Mouse (Mus musculus) heart, adult 11 months (tissue): ENCODE data around the gene Gak.

Experiments
- DNase-seq: peaks from one replicate; pipeline ENCODE4 v3.0.0; 2022

The Gak gene

GRCm38 (mm10) chr5:108599923-108600322, 29.6 kb downstream of the Gak start:
- DNase-seq, result no peak

DNA sequence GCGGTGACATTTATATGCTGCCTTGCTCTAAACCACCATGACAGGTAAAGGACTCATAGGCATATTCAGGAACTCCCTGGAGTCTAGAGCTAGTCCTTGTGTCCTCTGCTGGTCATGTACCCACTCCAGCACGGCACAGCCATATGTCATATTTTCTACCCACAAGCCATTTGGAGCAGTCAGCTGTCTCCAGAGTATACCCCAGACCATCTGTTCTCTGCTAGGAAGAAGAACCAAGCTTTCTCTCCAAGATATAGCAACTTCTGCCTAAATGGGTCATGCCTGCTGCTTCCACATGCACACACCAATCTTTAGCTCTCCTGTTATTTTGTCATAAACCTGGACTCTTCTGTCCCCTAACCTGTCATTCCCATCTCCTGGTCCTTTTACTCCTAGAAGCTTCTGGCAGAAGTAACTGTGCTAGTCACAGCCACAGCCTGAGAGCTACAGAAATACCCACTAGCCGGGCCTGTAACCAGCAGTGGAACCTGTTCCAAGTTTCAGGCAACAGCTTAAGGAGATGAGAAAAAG, 48.1 kb downstream of the Gak start:
- peak; percentile 77 for DNase-seq

DNA sequence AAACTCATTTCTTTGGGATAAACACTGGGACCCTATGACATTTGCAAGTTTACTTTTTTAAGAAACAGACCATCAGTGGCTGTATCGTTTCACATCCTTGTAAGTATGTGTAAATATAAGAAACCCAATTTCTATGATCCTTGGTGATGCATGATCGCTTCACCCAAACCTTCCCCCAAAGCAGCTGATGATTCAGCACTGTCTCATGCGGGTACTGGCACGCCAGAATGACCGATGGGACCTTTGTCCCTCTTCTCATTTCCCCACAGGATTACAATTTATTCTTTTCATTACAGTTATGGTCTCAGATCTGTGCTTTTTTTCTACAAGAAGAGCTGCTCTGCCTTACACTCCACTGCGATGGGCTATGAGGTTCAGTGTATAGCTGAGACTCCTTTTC, 56.5 kb downstream of the Gak start:
- DNase-seq, result no peak

DNA sequence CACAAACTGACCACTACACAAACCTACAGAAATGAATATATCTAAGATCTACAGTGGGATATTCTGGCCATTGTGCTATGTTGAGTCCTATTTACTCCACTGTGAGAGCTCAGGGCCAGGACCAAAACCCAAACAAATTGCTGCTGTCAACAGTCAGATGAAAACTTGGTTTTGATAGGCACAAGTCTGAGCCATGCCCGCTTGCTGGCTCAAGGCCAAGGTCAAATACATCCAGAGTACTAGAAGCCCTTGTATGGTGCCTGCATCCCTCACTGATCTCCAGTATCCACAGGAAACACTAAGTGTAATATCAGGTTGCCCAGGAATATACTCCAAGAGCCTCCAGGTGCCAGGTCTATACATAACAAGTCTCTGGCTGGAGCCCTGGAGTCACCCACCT, 58.6 kb downstream of the Gak start:
- DNase-seq, result no peak

- no peak for DNase-seq
Measured at GRCm38 (mm10) chr5:108567104-108567503, 62.5 kb downstream of the Gak start.

- no peak for DNase-seq
Measured at GRCm38 (mm10) chr5:108566523-108566922, 63.0 kb downstream of the Gak start.

DNA sequence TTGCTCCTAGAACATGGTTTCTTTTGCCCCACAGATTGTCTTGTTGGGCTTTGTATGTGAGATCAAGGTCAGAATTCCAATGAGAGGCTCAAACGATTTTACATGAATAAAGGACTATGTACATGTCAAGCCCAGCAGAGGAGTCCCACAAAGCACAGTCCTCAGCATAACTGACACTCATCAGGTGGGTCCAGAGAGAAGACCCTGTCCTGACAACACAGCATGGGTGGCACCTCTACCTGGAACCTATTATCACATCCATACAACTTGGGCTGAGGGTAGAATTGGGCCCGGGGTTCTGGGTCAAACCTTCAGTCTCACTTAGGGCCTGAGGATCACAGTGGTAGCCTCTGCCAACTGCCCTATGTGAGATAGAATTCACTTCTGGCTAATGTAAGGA, 64.2 kb downstream of the Gak start:
- peak; percentile 80 for DNase-seq

- DNase-seq, result peak; percentile 45
Measured at GRCm38 (mm10) chr5:108564346-108564745, 65.2 kb downstream of the Gak start.

GRCm38 (mm10) chr5:108562483-108562882, 67.1 kb downstream of the Gak start:
- peak; percentile 8 for DNase-seq

DNA sequence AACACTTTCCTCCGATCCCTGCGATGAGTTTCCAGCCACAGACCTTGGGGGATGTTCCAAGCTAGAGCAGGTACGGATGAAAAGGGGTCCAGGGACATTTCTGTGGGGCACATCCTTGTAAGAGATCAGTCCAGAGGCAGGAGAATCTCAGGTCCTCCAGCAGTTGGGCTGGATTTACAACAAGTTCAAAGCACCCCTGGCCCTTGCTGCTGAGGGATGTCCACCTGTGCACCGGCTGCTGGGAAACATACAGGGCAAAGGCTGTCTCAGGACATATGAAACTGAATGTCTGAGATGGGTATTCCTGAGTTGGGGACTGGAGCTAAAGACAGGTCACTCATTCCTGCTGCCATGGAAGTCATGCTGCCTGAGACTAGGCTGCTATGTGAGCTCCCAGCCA, 72.6 kb downstream of the Gak start:
- peak; percentile 81 for DNase-seq

DNA sequence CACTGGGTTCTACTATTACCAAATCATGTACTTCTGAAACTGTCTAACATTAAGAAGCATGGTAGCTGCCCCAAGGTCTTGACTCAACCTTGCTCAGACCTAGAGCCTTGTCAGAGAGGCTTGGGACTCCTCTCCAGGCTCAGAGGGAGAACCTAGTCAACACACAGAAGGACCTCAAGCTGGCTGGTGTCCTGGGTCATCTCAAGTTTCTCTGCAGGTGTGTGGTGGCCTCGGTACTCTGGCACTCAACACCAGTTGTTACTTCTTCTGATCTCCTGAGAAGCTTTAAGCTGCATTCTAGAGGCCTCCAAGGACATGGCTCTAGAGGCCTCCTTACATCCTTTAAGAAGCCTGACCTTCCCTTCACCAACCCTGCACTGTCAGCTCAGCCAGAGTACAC, 75.5 kb downstream of the Gak start:
- peak; percentile 55 for DNase-seq

DNA sequence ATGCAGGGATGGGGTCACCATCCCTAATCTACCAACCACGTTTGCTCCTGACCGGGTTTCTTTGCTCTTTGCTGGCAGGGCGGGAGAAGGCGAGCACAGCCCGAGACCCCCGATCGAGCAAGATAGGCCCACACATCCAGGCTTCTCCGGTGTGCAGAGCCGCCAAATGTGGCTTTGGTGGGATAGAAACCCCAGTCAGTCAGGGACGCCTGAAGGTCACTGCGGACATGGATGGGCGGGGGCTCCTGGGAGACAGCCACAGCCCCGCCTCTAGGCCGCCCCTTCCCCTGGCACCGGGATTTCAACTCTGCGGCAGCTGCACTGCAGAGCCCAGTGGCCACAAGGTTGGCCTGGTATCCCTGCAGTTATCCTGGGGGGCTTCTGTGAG, 79.4 kb downstream of the Gak start:
- peak; percentile 82 for DNase-seq

DNA sequence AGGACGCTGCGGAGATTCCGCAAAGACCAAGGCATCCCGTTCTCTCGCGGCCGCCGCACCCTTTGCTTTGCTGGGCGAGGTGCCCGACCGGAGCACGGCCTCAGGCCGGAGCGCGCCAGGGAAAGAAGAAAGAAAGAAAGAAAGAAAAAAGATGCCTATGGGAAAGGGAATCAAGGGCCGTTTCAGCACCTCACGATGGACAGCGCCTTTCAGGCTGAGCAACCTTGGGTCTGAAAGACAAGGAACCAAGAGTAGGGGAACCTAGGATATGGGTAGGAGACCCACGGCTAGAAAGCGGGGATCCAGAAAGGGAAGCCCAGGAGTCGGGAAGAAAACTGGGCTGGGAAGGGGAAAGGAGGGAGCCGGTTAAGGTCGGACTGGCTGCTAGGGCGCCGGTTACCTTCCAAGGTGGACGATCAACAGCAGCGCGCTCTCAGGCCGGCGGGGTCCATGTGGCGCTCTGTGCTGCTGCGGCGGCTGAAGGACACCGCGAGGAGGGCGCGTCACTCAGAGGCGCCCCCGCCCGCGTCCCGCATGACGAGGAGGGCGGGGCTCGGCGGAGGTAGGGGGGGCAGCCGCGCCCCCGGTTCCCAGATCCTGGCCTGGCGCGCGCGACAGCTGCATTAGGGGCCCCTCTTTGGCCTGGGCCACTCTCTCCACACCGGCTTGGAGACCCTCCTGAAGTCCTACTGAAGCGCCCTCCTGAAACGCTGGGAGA, 79.9 kb downstream of the Gak start, which contains the start of gene Cplx1:
Gene Cplx1, minus strand, starts transcription at position 536 of the 718 bp plus-strand sequence.
- peak; percentile 78 for DNase-seq

GRCm38 (mm10) chr5:108549137-108549488, 80.4 kb downstream of the Gak start:
- DNase-seq, result peak; percentile 72

DNA sequence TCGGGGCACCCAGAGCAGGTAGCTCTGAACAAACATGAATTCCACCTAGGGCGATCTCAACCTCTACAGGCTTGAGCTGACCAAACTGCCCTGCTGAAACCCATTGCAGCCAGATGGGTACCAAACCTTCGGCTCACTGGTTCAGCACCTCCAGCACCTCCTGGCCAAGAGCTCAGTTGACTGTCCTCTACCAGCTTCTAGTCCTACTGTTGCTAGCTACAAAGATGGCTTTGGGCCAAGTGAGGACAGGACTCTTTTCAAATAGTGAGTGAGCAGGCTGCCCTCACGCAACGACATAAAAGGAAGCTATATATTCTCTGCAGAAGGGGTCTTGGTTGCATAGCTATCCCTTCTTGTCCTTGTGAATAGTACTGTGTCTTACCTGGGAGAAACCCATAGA, 81.9 kb downstream of the Gak start:
- peak; percentile 64 for DNase-seq

- peak; percentile 66 for DNase-seq
Measured at GRCm38 (mm10) chr5:108543516-108544291, 85.9 kb downstream of the Gak start.

DNA sequence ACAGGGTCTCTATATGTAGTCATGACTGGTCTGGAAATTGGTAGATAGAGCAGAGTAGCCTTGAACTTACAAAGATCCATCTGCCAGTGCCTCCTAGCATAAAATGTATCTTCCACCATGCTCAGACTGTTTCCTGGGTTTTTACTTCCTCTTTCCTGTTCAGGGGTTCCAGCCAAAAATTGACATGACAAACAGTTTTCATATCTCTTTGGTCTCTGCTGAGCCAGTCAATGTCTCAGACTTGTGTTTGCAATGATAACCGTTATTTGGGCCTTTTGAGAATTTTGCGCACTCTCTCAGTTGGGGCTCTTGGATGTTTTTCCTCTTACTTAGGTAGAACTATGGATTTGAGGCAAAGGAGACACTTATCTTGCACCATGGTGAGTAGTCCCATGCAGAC, 95.4 kb downstream of the Gak start:
- DNase-seq, result no peak

- peak; percentile 80 for DNase-seq
Measured at GRCm38 (mm10) chr5:108522597-108522996, 107.0 kb downstream of the Gak start.

DNA sequence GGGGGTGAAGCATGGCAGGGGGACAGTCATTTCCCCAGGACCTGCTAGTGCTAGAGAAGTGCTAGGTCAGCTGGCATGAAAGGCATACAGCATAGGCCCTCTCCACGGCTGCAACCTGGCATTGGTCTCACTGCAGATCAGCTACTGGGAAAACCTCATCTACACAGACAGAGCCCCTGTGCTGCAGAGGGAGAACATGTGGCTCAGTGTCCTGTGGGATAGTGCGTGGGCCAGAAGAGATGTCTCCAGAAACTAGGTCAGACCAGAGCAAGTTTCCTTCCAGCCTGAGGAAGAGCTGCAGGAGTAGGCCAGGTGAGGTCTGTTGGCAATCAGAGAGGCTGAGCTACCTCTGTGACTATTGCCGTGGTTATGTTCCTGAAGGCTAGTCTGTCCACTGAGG, 107.7 kb downstream of the Gak start:
- peak; percentile 75 for DNase-seq

GRCm38 (mm10) chr5:108521016-108521415, 108.5 kb downstream of the Gak start:
- peak; percentile 60 for DNase-seq

- no peak for DNase-seq
Measured at GRCm38 (mm10) chr5:108520153-108520552, 109.4 kb downstream of the Gak start.
